Mouse (Mus musculus) liver, postnatal 0 days (tissue): ENCODE measurements around the gene Ifit1bl2. TPM values are rescaled to one million over a fixed set of nuclear protein-coding genes. Genes with fewer than 3 reads are reported as not detected.
A peak's percentile ranks its signal among the peaks of the same experiment; 100 is the strongest.

Experiments
- ATAC-seq: fragments of 200-750 bp; cut with Nextera tagmentation; 2 replicates; pipeline ENCODE4 v1.8.0; 2017; ENCODE audit warnings: mild to moderate bottlenecking, moderate library complexity
- DNase-seq: peaks from one replicate; pipeline ENCODE4 v3.0.0-alpha.2; 2016
- H3K27ac ChIP-seq: fragments of 300-500 bp; sonication (generic); 2 replicates; pipeline ENCODE4 v1.5.1; 2014; ENCODE audit warnings: antibody characterized with exemption, moderate library complexity, mild to moderate bottlenecking, low read depth
- H3K27me3 ChIP-seq: fragments of 300-500 bp; sonication (generic); 2 replicates; pipeline ENCODE4 v1.6.1; 2014; ENCODE audit warnings: low read length, control low read depth, mixed read lengths; ENCODE audit not compliant: insufficient read depth
- H3K36me3 ChIP-seq: fragments of 300-500 bp; sonication (generic); replicated peaks from 2 replicates; pipeline ENCODE4 v1.6.1; 2014; ENCODE audit warnings: mild to moderate bottlenecking, control low read depth, low read length, moderate library complexity, mixed read lengths; ENCODE audit not compliant: insufficient read depth
- H3K4me1 ChIP-seq: fragments of 300-500 bp; sonication (generic); 2 replicates; pipeline ENCODE4 v1.6.1; 2014; ENCODE audit warnings: antibody characterized with exemption, mild to moderate bottlenecking, control low read depth; ENCODE audit not compliant: insufficient read depth
- H3K4me2 ChIP-seq: fragments of 300-500 bp; sonication (generic); 2 replicates; pipeline ENCODE4 v1.6.1; 2014; ENCODE audit warnings: low read depth, mild to moderate bottlenecking, low read length, moderate library complexity, mixed read lengths
- H3K4me3 ChIP-seq: fragments of 300-500 bp; sonication (generic); 2 replicates; pipeline ENCODE4 v1.5.1; 2014; ENCODE audit warnings: low read depth, low read length
- H3K9ac ChIP-seq: fragments of 300-500 bp; sonication (generic); replicated peaks from 2 replicates; pipeline ENCODE4 v1.6.1; 2014; ENCODE audit warnings: mild to moderate bottlenecking, moderate library complexity
- H3K9me3 ChIP-seq: fragments of 300-500 bp; sonication (generic); 2 replicates; pipeline ENCODE4 v1.6.1; 2016; ENCODE audit warnings: mild to moderate bottlenecking, control low read depth, low read length, mixed read lengths
- CTCF ChIP-seq: sonication (generic); IDR thresholded peaks from 2 replicates; pipeline ENCODE4 v1.5.1; 2016; ENCODE audit warnings: antibody characterized with exemption, low read depth
- EP300 ChIP-seq: IDR thresholded peaks from 2 replicates; pipeline ENCODE4 v1.6.1; 2016; ENCODE audit warnings: antibody characterized with exemption, low read depth, mild to moderate bottlenecking
- WGBS: fragments of 180-500 bp; shearing (Covaris S2); extraction: QIAGEN DNeasy Blood & Tissue Kit; methylation state at CpG from one replicate; pipeline ENCODE4 v1.1.7; 2014; ENCODE audit not compliant: insufficient replicate concordance; 5-methylcytosine and 5-hydroxymethylcytosine counted together
- polyA plus RNA-seq: library from polyadenylated mRNA; unstranded; fragments of >200 nt; fragmentation: Nextera tagmentation; extraction: Ambion mirVana; gene quantifications from 2 replicates; pipeline ENCODE4 v1.2.1, GENCODE M21; 2015

Ifit1bl2 gene
- 0.12 and 0.15 TPM in 2 replicates for polyA plus RNA-seq

DNA sequence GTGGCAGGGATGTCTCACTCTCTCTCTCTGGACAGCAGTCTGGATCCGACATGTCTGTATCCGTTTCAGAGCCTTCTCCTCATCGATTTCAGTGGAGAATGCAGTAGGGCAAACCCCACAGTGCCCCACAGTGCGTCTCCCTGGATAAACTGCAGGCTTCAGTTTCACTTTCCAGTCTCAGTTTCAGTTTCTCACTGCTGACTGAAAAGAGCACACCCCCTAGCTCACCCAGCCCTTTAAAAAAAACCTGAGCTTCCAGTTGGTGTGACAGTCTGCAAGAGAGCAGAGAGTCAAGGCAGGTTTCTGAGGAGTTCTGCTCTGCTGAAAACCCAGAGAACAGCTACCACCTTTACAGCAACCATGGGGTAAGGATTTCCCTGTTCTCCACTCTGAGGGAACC, at the start of gene Ifit1bl2, which contains the start of gene Ifit1:
TSS of gene Ifit1bl2 (minus strand) at position 121 of the 400 bp plus-strand sequence.
TSS of gene Ifit1 (plus strand) at position 249 of the 400 bp plus-strand sequence.
- peak within 1 kb of the TSS; percentile 22; the same call in 1 of the 2 replicates for H3K27ac ChIP-seq
- H3K9ac ChIP-seq = peak within 1 kb of the TSS; percentile 56
- peaks cover 21% of the 10 kb centered on the region for H3K4me1 ChIP-seq
- no peaks in the 10 kb centered on the region for H3K9me3 ChIP-seq
- peak within 1 kb of the TSS; percentile 48 for H3K4me3 ChIP-seq
- no peaks in the 10 kb centered on the region for H3K27me3 ChIP-seq
- DNase-seq (peak; percentile 40), ATAC-seq (peak; percentile 80)
- 13% methylated on average over 4 of the region's 4 CpGs for WGBS
- H3K36me3 ChIP-seq = no peaks in the 10 kb centered on the region
- TF ChIP-seq EP300 = no peak
- TF ChIP-seq CTCF = no peak
- peak within 1 kb of the TSS; percentile 74 for H3K4me2 ChIP-seq

DNA sequence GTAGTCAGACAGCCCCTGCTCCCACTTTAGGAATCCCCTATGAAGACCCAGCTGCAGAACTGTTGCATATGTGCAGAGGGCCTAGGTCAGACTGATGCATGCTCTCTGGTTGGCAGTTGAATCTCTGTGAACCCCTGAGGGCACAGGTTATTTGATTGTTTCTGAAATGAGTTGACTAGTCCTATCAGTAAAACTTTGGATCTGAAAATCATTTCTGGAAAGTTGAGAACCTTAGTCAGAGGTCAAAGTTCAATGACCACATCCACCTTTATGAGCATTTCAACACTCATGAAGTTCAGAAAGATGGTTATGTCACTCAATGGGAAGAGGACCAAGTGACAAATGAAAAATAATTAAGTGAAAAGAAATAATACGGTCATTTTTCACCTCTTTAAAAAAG, 45.0 kb upstream of the Ifit1bl2 start:
- no peaks in the 10 kb centered on the region for H3K9me3 ChIP-seq
- DNase-seq (no peak), ATAC-seq (no peak; the same call in 1 of the 2 replicates)
- H3K4me1 ChIP-seq = no peaks in the 10 kb centered on the region
- WGBS = 81% methylated on average over 1 of the region's 1 CpGs
- H3K4me2 ChIP-seq = no peak overlapping the region
- no peak for TF ChIP-seq CTCF
- 0 out of 2 replicates have a peak, but pooled peaks have one; percentile 30 for TF ChIP-seq EP300
- no peak overlapping the region for H3K4me3 ChIP-seq
- no peak overlapping the region for H3K9ac ChIP-seq
- no peaks in the 10 kb centered on the region for H3K27me3 ChIP-seq
- H3K36me3 ChIP-seq = no peaks in the 10 kb centered on the region
- no peak overlapping the region; the same call in 1 of the 2 replicates for H3K27ac ChIP-seq

DNA sequence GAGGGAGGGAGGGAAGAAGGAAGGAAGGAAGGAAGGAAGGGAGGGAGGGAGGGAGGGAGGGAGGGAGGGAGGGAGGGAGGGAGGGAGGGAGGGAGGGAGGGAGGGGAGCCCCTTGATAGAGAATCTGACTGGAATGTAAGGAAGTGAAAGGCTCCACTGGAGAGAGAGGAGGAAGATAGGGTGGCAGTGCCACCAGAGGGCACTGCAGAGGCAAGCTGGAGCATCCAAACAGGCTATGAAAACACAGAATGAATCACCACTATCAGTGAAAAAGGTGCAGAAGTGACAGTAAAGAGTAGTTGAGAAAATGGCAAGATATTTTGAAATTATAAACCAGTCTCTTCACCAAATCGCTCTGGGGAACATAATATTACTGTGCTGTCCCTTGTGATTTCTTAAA, 44.3 kb upstream of the Ifit1bl2 start:
- DNase-seq (peak; percentile 65), ATAC-seq (no peak)
- TF ChIP-seq EP300 = no peak
- peak; percentile 75 for TF ChIP-seq CTCF
- H3K36me3 ChIP-seq = no peaks in the 10 kb centered on the region
- no peak overlapping the region for H3K4me2 ChIP-seq
- WGBS = 60% methylated on average over 1 of the region's 1 CpGs
- no peak overlapping the region for H3K27ac ChIP-seq
- no peak overlapping the region for H3K9ac ChIP-seq
- H3K27me3 ChIP-seq = no peaks in the 10 kb centered on the region
- H3K4me1 ChIP-seq = no peaks in the 10 kb centered on the region
- no peak overlapping the region for H3K4me3 ChIP-seq
- no peaks in the 10 kb centered on the region for H3K9me3 ChIP-seq

DNA sequence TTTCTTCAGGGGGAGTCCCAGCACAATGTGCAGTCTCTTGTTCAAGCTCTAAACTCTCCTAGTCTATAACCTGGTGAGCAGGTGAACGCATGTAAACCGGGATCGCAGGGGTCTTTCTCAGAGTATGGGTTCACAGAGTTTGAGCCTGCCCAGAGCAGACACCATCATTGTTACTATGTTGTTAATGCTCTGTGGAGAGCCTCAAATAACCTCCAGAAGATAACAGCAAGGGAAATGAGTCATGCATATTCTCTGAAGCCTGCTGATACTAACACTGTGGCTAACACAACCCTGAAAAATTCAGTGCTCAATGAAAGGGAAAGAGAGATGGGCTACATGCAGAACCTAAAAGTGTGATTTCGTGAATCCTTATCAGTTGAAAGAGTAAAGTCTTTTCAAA, 37.9 kb upstream of the Ifit1bl2 start:
- WGBS = 66% methylated on average over 4 of the region's 4 CpGs
- 0 out of 2 replicates have a peak, but pooled peaks cover 2% of the 10 kb centered on the region for H3K36me3 ChIP-seq
- H3K27me3 ChIP-seq = no peaks in the 10 kb centered on the region
- H3K27ac ChIP-seq = no peak overlapping the region
- H3K9me3 ChIP-seq = no peaks in the 10 kb centered on the region
- H3K4me3 ChIP-seq = no peak overlapping the region
- H3K9ac ChIP-seq = no peak overlapping the region
- DNase-seq (no peak), ATAC-seq (no peak)
- no peak for TF ChIP-seq CTCF
- no peak for TF ChIP-seq EP300
- no peaks in the 10 kb centered on the region for H3K4me1 ChIP-seq
- no peak overlapping the region for H3K4me2 ChIP-seq

- no peak for DNase-seq
- no peak overlapping the region for H3K27ac ChIP-seq
- TF ChIP-seq EP300 (no peak), CTCF (no peak)
- H3K36me3 ChIP-seq = 0 out of 2 replicates have a peak, but pooled peaks cover 2% of the 10 kb centered on the region
- H3K9ac ChIP-seq = no peak overlapping the region
- ATAC-seq = no peak
- no peaks in the 10 kb centered on the region for H3K4me1 ChIP-seq
- H3K9me3 ChIP-seq = no peaks in the 10 kb centered on the region
- no peak overlapping the region for H3K4me3 ChIP-seq
- H3K4me2 ChIP-seq = no peak overlapping the region
- no peaks in the 10 kb centered on the region for H3K27me3 ChIP-seq
- WGBS = 56% methylated on average over 7 of the region's 7 CpGs
Observed at GRCm38 (mm10) chr19:34673476-34673875, 32.9 kb upstream of the Ifit1bl2 start.

DNA sequence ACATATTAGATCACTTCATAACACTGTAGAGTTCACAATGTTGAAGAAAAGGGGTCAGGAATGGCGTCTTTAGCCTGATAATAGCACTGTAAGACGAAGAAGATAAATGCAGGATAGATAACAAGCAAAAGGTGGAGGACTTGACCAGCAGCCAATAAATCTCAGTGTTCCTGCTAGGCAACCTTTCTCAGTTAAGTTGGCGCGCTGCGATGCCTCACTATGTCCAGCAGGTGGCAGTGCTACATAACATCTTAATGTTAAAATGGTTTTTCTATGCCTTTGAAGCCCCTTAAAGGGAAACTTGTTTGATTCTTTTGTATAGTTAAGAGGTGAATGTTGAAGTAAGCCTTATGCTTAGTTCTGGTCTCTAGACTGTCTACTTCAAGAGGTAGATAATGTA, 25.6 kb upstream of the Ifit1bl2 start:
- Histone ChIP-seq H3K27me3 (no peaks in the 10 kb centered on the region), H3K4me1 (no peaks in the 10 kb centered on the region), H3K9me3 (no peaks in the 10 kb centered on the region), H3K9ac (no peak overlapping the region), H3K4me3 (no peak overlapping the region), H3K27ac (no peak overlapping the region), H3K4me2 (no peak overlapping the region), H3K36me3 (no peaks in the 10 kb centered on the region)
- ATAC-seq (no peak), DNase-seq (peak; percentile 70)
- WGBS = 2% methylated on average over 5 of the region's 5 CpGs
- no peak for TF ChIP-seq EP300
- peak; percentile 95 for TF ChIP-seq CTCF

GRCm38 (mm10) chr19:34662740-34663139, 22.2 kb upstream of the Ifit1bl2 start:
- Histone ChIP-seq H3K27me3 (no peaks in the 10 kb centered on the region), H3K9me3 (no peaks in the 10 kb centered on the region), H3K4me2 (peak overlapping the region; percentile 63; the same call in 1 of the 2 replicates), H3K27ac (no peak overlapping the region), H3K9ac (no peak overlapping the region), H3K4me1 (peaks cover 3% of the 10 kb centered on the region; the same call in 1 of the 2 replicates), H3K4me3 (no peak overlapping the region), H3K36me3 (no peaks in the 10 kb centered on the region)
- peak; percentile 34 for DNase-seq
- peak; percentile 66 for ATAC-seq
- TF ChIP-seq EP300 (no peak), CTCF (no peak)
- WGBS = 40% methylated on average over 5 of the region's 5 CpGs
